Mouse (Mus musculus): ENCODE data around the gene Kcnh2.

GRCm38 (mm10) chr5:24364963-24365362 is 13.6 kb upstream of the Kcnh2 start:
- TF ChIP-seq CTCF (IDR thresholded peaks at IDR 0.05 in 2 of 3, conservative IDR thresholded peaks at IDR 0.05 in 1 of 3; ENCODE audit: control insufficient read depth in 1 of 3, insufficient read depth in 1 of 3, low read depth in 2 of 3, low read length in 3 of 3, poor library complexity in 1 of 3, severe bottlenecking in 1 of 3) (no peak), RAD21 (IDR thresholded peaks at IDR 0.05; ENCODE audit: low read depth, low read length) (no peak), POLR2A (IDR thresholded peaks at IDR 0.05; ENCODE audit: control insufficient read depth in 1 of 2, insufficient read depth in 1 of 2, low read depth in 1 of 2, low read length in 2 of 2, poor library complexity in 1 of 2) (no peak), GATA1 (IDR thresholded peaks at IDR 0.05; ENCODE audit: low read depth, low read length) (no peak)
